Mouse (Mus musculus): Measurements from ENCODE around the gene Znhit2. TPM values are rescaled to one million over a fixed set of nuclear protein-coding genes. Genes with fewer than 3 reads are reported as not detected.
A peak's percentile ranks its signal among the peaks of the same experiment; 100 is the strongest.

Gene Znhit2
- 85.4 and 98.5 TPM in 2 replicates for polyA plus RNA-seq (2021; fragmentation: Nextera tagmentation)
- long read RNA-seq, experiment 1, transcript Znhit2-201 (1 exons, 1,281 nt), result major isoform, 133 of 133 reads
- long read RNA-seq, experiment 1, partial matches to known transcripts, result 0 of 133 reads
- long read RNA-seq, experiment 1, other reads (novel, unspliced or antisense), result 0 of 133 reads
- long read RNA-seq, experiment 2, transcript Znhit2-201 (1 exons, 1,281 nt), result major isoform, 139 of 139 reads
- long read RNA-seq, experiment 2, partial matches to known transcripts, result 0 of 139 reads
- long read RNA-seq, experiment 2, other reads (novel, unspliced or antisense), result 0 of 139 reads

GRCm38 (mm10) chr19:6061021-6061533 is at the start of gene Znhit2:
Znhit2 (plus strand) TSS chr19:6061192.

GRCm38 (mm10) chr19:6015511-6016315 is 45.3 kb upstream of the Znhit2 start, which contains the start of gene Capn1:
Capn1 (minus strand) TSS chr19:6015897.

GRCm38 (mm10) chr19:6046294-6047153 is 14.5 kb upstream of the Znhit2 start, which contains the start of gene Syvn1:
Syvn1 (plus strand) TSS chr19:6046576.

GRCm38 (mm10) chr19:6057313-6058096 is 3.5 kb upstream of the Znhit2 start, which contains the start of the genes Mrpl49 and Fau:
Mrpl49 (minus strand) TSS chr19:6057785.
Fau (plus strand) TSS chr19:6057844.

GRCm38 (mm10) chr19:6067724-6068415 is 6.9 kb downstream of the Znhit2 start, which contains the start of gene Tm7sf2:
Tm7sf2 (minus strand) TSS chr19:6068373.

GRCm38 (mm10) chr19:6076564-6077393 is 15.8 kb downstream of the Znhit2 start, which contains the start of gene Vps51:
Vps51 (minus strand) TSS chr19:6077231.

GRCm38 (mm10) chr19:6079983-6080480 is 19.0 kb downstream of the Znhit2 start, which contains the start of gene Tmem262:
Tmem262 (plus strand) TSS chr19:6080033.

DNA sequence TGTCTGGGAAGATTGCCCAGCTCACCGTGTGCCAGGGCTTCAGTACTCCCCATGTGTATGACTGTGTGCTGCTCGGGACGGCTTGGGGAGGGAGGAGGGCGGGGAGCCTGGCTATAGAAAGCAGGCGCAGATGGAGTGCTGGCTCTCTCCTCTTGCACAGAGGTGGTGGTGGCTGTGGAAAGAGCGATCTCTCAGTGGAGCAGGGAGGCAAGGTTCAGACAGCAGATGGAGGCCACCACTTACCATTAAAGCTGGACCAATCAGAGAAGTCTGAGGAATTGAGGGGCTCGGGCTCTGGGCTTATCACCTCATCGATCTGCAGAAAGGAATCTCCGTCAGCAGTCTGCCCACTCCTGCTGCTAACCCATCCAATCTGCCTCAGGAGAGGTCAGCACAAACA is 21.2 kb downstream of the Znhit2 start, which contains the start of gene Gm28374:
TSS of gene Gm28374 (minus strand) at position 101 of the 400 bp plus-strand sequence.

GRCm38 (mm10) chr19:6084478-6085248 is 23.7 kb downstream of the Znhit2 start, which contains the start of the genes Zfpl1 and Cdca5:
Zfpl1 (minus strand) TSS chr19:6084956.
Cdca5 (plus strand) TSS chr19:6084983.

GRCm38 (mm10) chr19:6094119-6094518 is 33.1 kb downstream of the Znhit2 start, which contains the start of gene AC131692.1:
AC131692.1 (plus strand) TSS chr19:6094419.

GRCm38 (mm10) chr19:6105586-6105985 is 44.6 kb downstream of the Znhit2 start, which contains the start of gene Naaladl1:
Naaladl1 (plus strand) TSS chr19:6105782.

Small RNA genes within 50 kb of the gene (microRNA-seq; reads per million reads assigned to microRNA genes)
- gene Mir6988, result 6.7 reads per million, percentile 24 among the genes with 10 or more reads in this experiment

Other genes starting within 250 kb of the Znhit2 start
- 14.0 and 15.8 TPM in 2 replicates for gene Frmd8, start 185.9 kb upstream of the Znhit2 start, polyA plus RNA-seq (2021; fragmentation: Nextera tagmentation)
- gene Slc25a45, start 183.4 kb upstream of the Znhit2 start, polyA plus RNA-seq (2021; fragmentation: Nextera tagmentation), result 0.98 and 1.3 TPM in 2 replicates
- gene Tigd3, start 167.0 kb upstream of the Znhit2 start, polyA plus RNA-seq (2021; fragmentation: Nextera tagmentation), result 0.85 and 0.88 TPM in 2 replicates
- 36.4 and 37.3 TPM in 2 replicates for gene Dpf2, start 148.2 kb upstream of the Znhit2 start, polyA plus RNA-seq (2021; fragmentation: Nextera tagmentation)
- 8.6 and 11.3 TPM in 2 replicates for gene Cdc42ep2, start 136.4 kb upstream of the Znhit2 start, polyA plus RNA-seq (2021; fragmentation: Nextera tagmentation)
- 2.8 and 2.9 TPM in 2 replicates for gene Pola2, start 97.0 kb upstream of the Znhit2 start, polyA plus RNA-seq (2021; fragmentation: Nextera tagmentation)
- not detected in 2 replicates for gene Slc22a20, start 75.0 kb upstream of the Znhit2 start, polyA plus RNA-seq (2021; fragmentation: Nextera tagmentation)
- 1.8 and 2.2 TPM in 2 replicates for gene Capn1, start 45.3 kb upstream of the Znhit2 start, polyA plus RNA-seq (2021; fragmentation: Nextera tagmentation)
- 36.6 and 44.8 TPM in 2 replicates for gene Syvn1, start 14.6 kb upstream of the Znhit2 start, polyA plus RNA-seq (2021; fragmentation: Nextera tagmentation)
- 51.5 and 58.6 TPM in 2 replicates for gene Mrpl49, start 3.4 kb upstream of the Znhit2 start, polyA plus RNA-seq (2021; fragmentation: Nextera tagmentation)
- 3,358 and 3,673 TPM in 2 replicates for gene Fau, start 3.3 kb upstream of the Znhit2 start, polyA plus RNA-seq (2021; fragmentation: Nextera tagmentation)
- gene Tm7sf2, start 7.2 kb downstream of the Znhit2 start, polyA plus RNA-seq (2021; fragmentation: Nextera tagmentation), result 14.6 and 16.9 TPM in 2 replicates
- 77.5 and 93.8 TPM in 2 replicates for gene Vps51, start 16.0 kb downstream of the Znhit2 start, polyA plus RNA-seq (2021; fragmentation: Nextera tagmentation)
- gene Tmem262, start 18.8 kb downstream of the Znhit2 start, polyA plus RNA-seq (2021; fragmentation: Nextera tagmentation), result not detected in 2 replicates
- gene Gm28374, start 21.1 kb downstream of the Znhit2 start, polyA plus RNA-seq (2021; fragmentation: Nextera tagmentation), result 0.39 TPM in 1 of 2 replicates, not detected in the other
- 66.0 and 69.1 TPM in 2 replicates for gene Zfpl1, start 23.8 kb downstream of the Znhit2 start, polyA plus RNA-seq (2021; fragmentation: Nextera tagmentation)
- 0.09 and 0.10 TPM in 2 replicates for gene Cdca5, start 23.8 kb downstream of the Znhit2 start, polyA plus RNA-seq (2021; fragmentation: Nextera tagmentation)
- not detected in 2 replicates for gene AC131692.1, start 33.2 kb downstream of the Znhit2 start, polyA plus RNA-seq (2021; fragmentation: Nextera tagmentation)
- gene Naaladl1, start 44.6 kb downstream of the Znhit2 start, polyA plus RNA-seq (2021; fragmentation: Nextera tagmentation), result 0.09 TPM in 1 of 2 replicates, not detected in the other
- 43.5 and 44.1 TPM in 2 replicates for gene Sac3d1, start 57.5 kb downstream of the Znhit2 start, polyA plus RNA-seq (2021; fragmentation: Nextera tagmentation)
- gene Snx15, start 67.1 kb downstream of the Znhit2 start, polyA plus RNA-seq (2021; fragmentation: Nextera tagmentation), result 66.8 and 74.4 TPM in 2 replicates
- gene Batf2, start 79.8 kb downstream of the Znhit2 start, polyA plus RNA-seq (2021; fragmentation: Nextera tagmentation), result 0.24 TPM in 1 of 2 replicates, not detected in the other
- 169 and 184 TPM in 2 replicates for gene Arl2, start 80.4 kb downstream of the Znhit2 start, polyA plus RNA-seq (2021; fragmentation: Nextera tagmentation)
- not detected in 2 replicates for gene Majin, start 123.2 kb downstream of the Znhit2 start, polyA plus RNA-seq (2021; fragmentation: Nextera tagmentation)
- gene Gpha2, start 165.2 kb downstream of the Znhit2 start, polyA plus RNA-seq (2021; fragmentation: Nextera tagmentation), result not detected in 2 replicates
- 31.7 and 43.9 TPM in 2 replicates for gene Ppp2r5b, start 174.7 kb downstream of the Znhit2 start, polyA plus RNA-seq (2021; fragmentation: Nextera tagmentation)
- gene Atg2a, start 180.5 kb downstream of the Znhit2 start, polyA plus RNA-seq (2021; fragmentation: Nextera tagmentation), result 6.7 and 6.8 TPM in 2 replicates
- 37.4 and 45.0 TPM in 2 replicates for gene Ehd1, start 215.5 kb downstream of the Znhit2 start, polyA plus RNA-seq (2021; fragmentation: Nextera tagmentation)
- gene Cdc42bpg, start 245.3 kb downstream of the Znhit2 start, polyA plus RNA-seq (2021; fragmentation: Nextera tagmentation), result 0.09 and 0.10 TPM in 2 replicates